Mouse (Mus musculus) stomach, embryonic 16.5 days (tissue): ENCODE data around the gene Cux1. TPM values are rescaled to one million over a fixed set of nuclear protein-coding genes. Genes with fewer than 3 reads are reported as not detected.
A peak's percentile ranks its signal among the peaks of the same experiment; 100 is the strongest.

Source experiments
- ATAC-seq: fragments of 200-750 bp; cut with Nextera tagmentation; 2 replicates; pipeline ENCODE4 v1.8.0; 2017; ENCODE audit warnings: moderate number of reproducible peaks, moderate TSS enrichment; ENCODE audit not compliant: insufficient read depth, low FRiP score
- H3K27ac ChIP-seq: fragments of 300-500 bp; sonication (generic); 2 replicates; pipeline ENCODE4 v1.5.1; 2014; ENCODE audit warnings: low read length
- H3K27me3 ChIP-seq: fragments of 300-500 bp; sonication (generic); 2 replicates; pipeline ENCODE4 v1.6.1; 2014; ENCODE audit warnings: low read length, control low read depth, mixed read lengths; ENCODE audit not compliant: control insufficient read depth, insufficient read depth
- H3K36me3 ChIP-seq: fragments of 300-500 bp; sonication (generic); 2 replicates; pipeline ENCODE4 v1.6.1; 2014; ENCODE audit warnings: low read length; ENCODE audit not compliant: control insufficient read depth, insufficient read depth
- H3K4me1 ChIP-seq: fragments of 300-500 bp; sonication (generic); 2 replicates; pipeline ENCODE4 v1.6.1; 2014; ENCODE audit warnings: low read length, control low read depth, mixed read lengths; ENCODE audit not compliant: control insufficient read depth, insufficient read depth
- H3K4me2 ChIP-seq: fragments of 300-500 bp; sonication (generic); 2 replicates; pipeline ENCODE4 v1.6.1; 2014; ENCODE audit warnings: low read depth, low read length, mixed read lengths
- H3K4me3 ChIP-seq: fragments of 300-500 bp; sonication (generic); replicated peaks from 2 replicates; pipeline ENCODE4 v1.5.1; 2014; ENCODE audit warnings: mild to moderate bottlenecking, low read length
- H3K9ac ChIP-seq: fragments of 300-500 bp; sonication (generic); 2 replicates; pipeline ENCODE4 v1.6.1; 2014; ENCODE audit warnings: low read length
- H3K9me3 ChIP-seq: fragments of 300-500 bp; sonication (generic); replicated peaks from 2 replicates; pipeline ENCODE4 v1.6.1; 2016; ENCODE audit warnings: low read length, control low read depth; ENCODE audit not compliant: control insufficient read depth
- WGBS: fragments of 180-500 bp; shearing (Covaris S2); extraction: QIAGEN DNeasy Blood & Tissue Kit; methylation state at CpG from one replicate; pipeline ENCODE4 v1.1.7; 2014; 5-methylcytosine and 5-hydroxymethylcytosine counted together
- polyA plus RNA-seq: library from polyadenylated mRNA; unstranded; fragments of >200 nt; fragmentation: Nextera tagmentation; extraction: Ambion mirVana; gene quantifications from 2 replicates; pipeline ENCODE4 v1.2.1, GENCODE M21; 2015

The Cux1 gene
- polyA plus RNA-seq, 1 experiment from 2014 or later: 77.7 TPM

- no peaks in the 10 kb centered on the region for H3K9me3 ChIP-seq
- H3K4me1 ChIP-seq: peaks cover 33% of the 10 kb centered on the region
- WGBS: 52% methylated on average over 1 of the region's 1 CpGs
- no peak overlapping the region for H3K9ac ChIP-seq
- no peak for ATAC-seq
- no peaks in the 10 kb centered on the region for H3K36me3 ChIP-seq
- H3K4me2 ChIP-seq: no peak overlapping the region
- H3K27me3 ChIP-seq: no peaks in the 10 kb centered on the region
- no peak overlapping the region for H3K27ac ChIP-seq
- no peak overlapping the region for H3K4me3 ChIP-seq
Measured at GRCm38 (mm10) chr5:136535204-136535603, 32.1 kb downstream of the Cux1 start.

- no peak overlapping the region for H3K4me2 ChIP-seq
Measured at GRCm38 (mm10) chr5:136533371-136534276, 33.7 kb downstream of the Cux1 start.

DNA sequence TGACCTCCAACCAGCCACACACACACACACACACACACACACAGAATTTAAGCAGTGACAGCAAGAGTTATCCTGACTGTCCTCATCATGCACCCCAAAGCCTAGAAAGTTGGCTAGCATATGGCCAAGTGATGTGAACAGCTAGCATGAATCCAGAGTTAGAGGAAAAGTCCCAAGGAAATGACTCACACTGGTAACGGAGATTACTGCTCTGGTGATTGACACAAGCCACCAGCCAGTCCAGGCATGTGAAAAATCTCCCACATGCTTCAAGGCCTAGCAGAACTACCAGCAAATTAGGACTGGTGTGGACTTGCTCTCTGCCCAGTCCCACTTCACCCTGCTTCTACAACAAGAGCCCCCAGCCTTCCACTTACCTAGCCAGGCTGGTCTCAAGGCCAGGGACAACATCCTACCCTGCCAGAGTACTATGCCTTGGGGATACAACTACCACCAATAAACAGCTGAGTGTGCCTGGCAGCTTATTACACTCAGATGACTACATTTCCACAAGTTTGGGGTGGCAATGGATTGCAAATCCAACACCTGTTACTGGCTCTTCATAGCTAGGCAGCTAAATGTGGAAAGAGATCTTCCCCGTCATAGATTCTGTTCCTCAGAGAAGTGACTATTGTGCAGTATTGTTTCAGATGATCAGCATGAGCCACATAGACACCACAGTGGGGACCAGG, 35.5 kb downstream of the Cux1 start:
- WGBS: 66% methylated on average over 2 of the region's 2 CpGs
- H3K9me3 ChIP-seq: no peaks in the 10 kb centered on the region
- peaks cover 28% of the 10 kb centered on the region for H3K4me1 ChIP-seq
- H3K4me3 ChIP-seq: no peak overlapping the region
- no peak overlapping the region for H3K9ac ChIP-seq
- no peaks in the 10 kb centered on the region for H3K27me3 ChIP-seq
- no peaks in the 10 kb centered on the region for H3K36me3 ChIP-seq
- H3K4me2 ChIP-seq: no peak overlapping the region
- no peak for ATAC-seq
- H3K27ac ChIP-seq: no peak overlapping the region

More at GRCm38 (mm10) chr5:136533371-136534276, 33.7 kb downstream of the Cux1 start:
- H3K27me3 ChIP-seq: no peaks in the 10 kb centered on the region
- peak overlapping the region; percentile 4; the same call in 1 of the 2 replicates for H3K27ac ChIP-seq
- no peaks in the 10 kb centered on the region for H3K9me3 ChIP-seq
- peaks cover 31% of the 10 kb centered on the region for H3K4me1 ChIP-seq
- H3K9ac ChIP-seq: no peak overlapping the region; the same call in 1 of the 2 replicates
- H3K4me3 ChIP-seq: no peak overlapping the region
- ATAC-seq: no peak
- H3K36me3 ChIP-seq: no peaks in the 10 kb centered on the region
- WGBS: 59% methylated on average over 11 of the region's 11 CpGs

GRCm38 (mm10) chr5:136530931-136531330, 36.4 kb downstream of the Cux1 start:
- no peaks in the 10 kb centered on the region for H3K9me3 ChIP-seq
- H3K9ac ChIP-seq: no peak overlapping the region
- no peak for ATAC-seq
- 88% methylated on average over 1 of the region's 1 CpGs for WGBS
- no peak overlapping the region for H3K27ac ChIP-seq
- no peak overlapping the region for H3K4me2 ChIP-seq
- H3K27me3 ChIP-seq: no peaks in the 10 kb centered on the region
- no peak overlapping the region for H3K4me3 ChIP-seq
- H3K36me3 ChIP-seq: no peaks in the 10 kb centered on the region
- peaks cover 31% of the 10 kb centered on the region for H3K4me1 ChIP-seq

DNA sequence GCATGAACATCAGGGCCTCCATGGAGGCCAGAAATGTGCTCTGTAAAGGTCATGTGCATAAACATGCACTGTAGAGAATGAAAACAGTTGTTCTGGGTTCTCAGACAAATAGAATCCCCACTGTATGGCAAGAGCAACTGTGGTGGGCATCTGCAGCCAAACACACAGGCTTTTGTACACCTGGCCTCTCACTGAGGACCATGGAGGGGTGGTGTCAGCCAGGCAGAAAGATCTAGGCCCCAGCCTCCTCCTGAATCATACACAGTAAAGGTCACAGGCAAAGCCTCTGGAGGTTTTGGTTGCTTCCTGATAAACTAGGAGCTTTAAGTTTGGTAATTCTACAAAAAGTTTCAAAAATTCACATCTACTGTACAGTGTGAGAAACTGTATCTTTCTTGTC, 38.1 kb downstream of the Cux1 start:
- H3K36me3 ChIP-seq: no peaks in the 10 kb centered on the region
- no peaks in the 10 kb centered on the region for H3K9me3 ChIP-seq
- no peak overlapping the region for H3K9ac ChIP-seq
- H3K4me2 ChIP-seq: no peak overlapping the region
- H3K4me3 ChIP-seq: no peak overlapping the region
- H3K27me3 ChIP-seq: no peaks in the 10 kb centered on the region
- no peak overlapping the region for H3K27ac ChIP-seq
- peaks cover 27% of the 10 kb centered on the region for H3K4me1 ChIP-seq
- no peak for ATAC-seq

GRCm38 (mm10) chr5:136527871-136528270, 39.4 kb downstream of the Cux1 start:
- no peaks in the 10 kb centered on the region for H3K27me3 ChIP-seq
- no peak overlapping the region for H3K4me3 ChIP-seq
- no peak overlapping the region for H3K4me2 ChIP-seq
- peaks cover 26% of the 10 kb centered on the region for H3K4me1 ChIP-seq
- no peaks in the 10 kb centered on the region for H3K36me3 ChIP-seq
- no peak overlapping the region for H3K27ac ChIP-seq
- H3K9me3 ChIP-seq: no peaks in the 10 kb centered on the region
- no peak overlapping the region for H3K9ac ChIP-seq
- ATAC-seq: no peak
- 63% methylated on average over 1 of the region's 1 CpGs for WGBS

- Histone ChIP-seq H3K4me1 (peaks cover 23% of the 10 kb centered on the region), H3K36me3 (no peaks in the 10 kb centered on the region), H3K4me3 (no peak overlapping the region), H3K27me3 (no peaks in the 10 kb centered on the region), H3K9me3 (no peaks in the 10 kb centered on the region), H3K9ac (no peak overlapping the region), H3K4me2 (no peak overlapping the region), H3K27ac (no peak overlapping the region)
- 70% methylated on average over 5 of the region's 5 CpGs for WGBS
- peak; percentile 50; the same call in 1 of the 2 replicates for ATAC-seq
Measured at GRCm38 (mm10) chr5:136526545-136526909, 40.8 kb downstream of the Cux1 start.

- Histone ChIP-seq H3K36me3 (no peaks in the 10 kb centered on the region), H3K27ac (no peak overlapping the region), H3K4me1 (peaks cover 23% of the 10 kb centered on the region), H3K9me3 (no peaks in the 10 kb centered on the region), H3K4me3 (no peak overlapping the region), H3K9ac (no peak overlapping the region), H3K4me2 (no peak overlapping the region), H3K27me3 (no peaks in the 10 kb centered on the region)
- no peak for ATAC-seq
- WGBS: 63% methylated on average over 9 of the region's 9 CpGs
Measured at GRCm38 (mm10) chr5:136525896-136526544, 41.3 kb downstream of the Cux1 start.
